Mouse (Mus musculus): ENCODE data around the gene Fibcd1. TPM values are rescaled to one million over a fixed set of nuclear protein-coding genes. Genes with fewer than 3 reads are reported as not detected.

Fibcd1 gene
- polyA plus RNA-seq, 2 experiments: 0.28 to 0.34 TPM

- ATAC-seq (ENCODE audit: low FRiP score, low read depth) (no peak), DNase-seq (ENCODE audit: low spot score) (no peak)
- Histone ChIP-seq H3K4me1 (ENCODE audit: control insufficient read depth, insufficient read depth, low read length) (peaks cover 14% of the 10 kb centered on the region), H3K9me3 (ENCODE audit: control insufficient read depth, low read length) (no peaks in the 10 kb centered on the region), H3K27me3 (ENCODE audit: control insufficient read depth, insufficient read depth, low read length) (peaks cover 39% of the 10 kb centered on the region), H3K9ac (ENCODE audit: low read depth, low read length, severe bottlenecking) (peak overlapping the region; percentile 55; the same call in 1 of the 2 replicates), H3K4me2 (replicated peaks; ENCODE audit: low read depth, low read length, severe bottlenecking) (peak overlapping the region; percentile 98), H3K4me3 (replicated peaks; ENCODE audit: low read length) (peak overlapping the region; percentile 59), H3K36me3 (ENCODE audit: control insufficient read depth, insufficient read depth, low read length) (no peaks in the 10 kb centered on the region), H3K27ac (replicated peaks; ENCODE audit: low read depth, low read length) (no peak overlapping the region)
- 3% methylated on average over 32 of the region's 35 CpGs for WGBS
- TF ChIP-seq POLR2A (IDR thresholded peaks at IDR 0.05; ENCODE audit: borderline replicate concordance, extremely low read depth, insufficient read depth, insufficient read length): no peak
Measured at GRCm38 (mm10) chr2:31846692-31847660, 1.2 kb upstream of the Fibcd1 start.

DNA sequence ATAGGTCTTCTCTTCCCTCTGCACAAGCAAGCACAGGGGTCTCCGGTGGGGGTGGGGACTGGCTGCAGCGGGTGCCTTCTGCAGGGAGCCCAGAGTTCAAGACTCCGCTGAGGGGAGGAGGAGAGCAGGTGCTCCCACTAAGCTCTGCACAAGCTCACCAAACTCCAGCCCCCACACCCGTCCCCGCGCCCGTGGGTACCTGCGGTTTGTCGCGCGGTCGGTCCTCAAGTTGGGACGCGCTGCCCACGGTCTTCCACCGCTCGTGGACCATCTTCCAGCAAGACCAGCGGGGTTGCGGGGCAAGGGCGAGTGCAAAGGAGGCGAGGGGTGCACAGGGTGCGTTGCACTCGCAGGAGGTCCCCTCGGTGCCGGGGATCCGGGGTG is 301 bp downstream of the Fibcd1 start:
- no peak for TF ChIP-seq POLR2A (IDR thresholded peaks at IDR 0.05; ENCODE audit: borderline replicate concordance, extremely low read depth, insufficient read depth, insufficient read length)
- Histone ChIP-seq H3K9me3 (ENCODE audit: control insufficient read depth, low read length) (no peaks in the 10 kb centered on the region), H3K9ac (ENCODE audit: low read depth, low read length, severe bottlenecking) (peak overlapping the region; percentile 55), H3K27ac (replicated peaks; ENCODE audit: low read depth, low read length) (no peak overlapping the region), H3K4me1 (ENCODE audit: control insufficient read depth, insufficient read depth, low read length) (peaks cover 14% of the 10 kb centered on the region), H3K27me3 (ENCODE audit: control insufficient read depth, insufficient read depth, low read length) (peaks cover 39% of the 10 kb centered on the region), H3K4me2 (replicated peaks; ENCODE audit: low read depth, low read length, severe bottlenecking) (peak overlapping the region; percentile 98), H3K4me3 (replicated peaks; ENCODE audit: low read length) (peak overlapping the region; percentile 59), H3K36me3 (ENCODE audit: control insufficient read depth, insufficient read depth, low read length) (no peaks in the 10 kb centered on the region)
- ATAC-seq (ENCODE audit: low FRiP score, low read depth) (no peak), DNase-seq (ENCODE audit: low spot score) (no peak)
- WGBS: 5% methylated on average over 19 of the region's 26 CpGs

DNA sequence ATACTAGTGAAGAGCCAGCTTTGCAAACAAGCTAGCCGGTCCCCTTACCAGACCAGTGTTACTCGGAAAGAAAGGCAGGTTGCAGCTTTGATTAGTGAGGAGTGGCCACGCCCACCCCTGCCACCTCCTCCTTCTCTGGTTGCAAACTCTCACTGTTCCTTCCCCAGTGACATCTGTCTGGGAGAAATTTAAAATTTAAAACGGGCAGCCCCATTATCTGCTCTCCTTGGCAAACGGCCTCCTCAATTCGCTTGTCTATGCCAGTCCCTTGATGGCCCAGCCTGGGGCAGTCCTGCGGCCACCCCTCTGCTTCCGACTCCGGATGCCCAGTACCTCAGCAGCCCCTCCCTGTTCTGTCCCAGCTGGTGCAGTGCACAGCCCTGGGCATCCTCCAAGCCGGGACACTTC is 1.1 kb downstream of the Fibcd1 start:
- TF ChIP-seq POLR2A (IDR thresholded peaks at IDR 0.05; ENCODE audit: borderline replicate concordance, extremely low read depth, insufficient read depth, insufficient read length): no peak
- Histone ChIP-seq H3K27ac (replicated peaks; ENCODE audit: low read depth, low read length) (no peak overlapping the region), H3K27me3 (ENCODE audit: control insufficient read depth, insufficient read depth, low read length) (peaks cover 39% of the 10 kb centered on the region), H3K9me3 (ENCODE audit: control insufficient read depth, low read length) (no peaks in the 10 kb centered on the region), H3K9ac (ENCODE audit: low read depth, low read length, severe bottlenecking) (no peak overlapping the region), H3K4me3 (replicated peaks; ENCODE audit: low read length) (no peak overlapping the region), H3K4me1 (ENCODE audit: control insufficient read depth, insufficient read depth, low read length) (peaks cover 14% of the 10 kb centered on the region), H3K4me2 (replicated peaks; ENCODE audit: low read depth, low read length, severe bottlenecking) (no peak overlapping the region), H3K36me3 (ENCODE audit: control insufficient read depth, insufficient read depth, low read length) (no peaks in the 10 kb centered on the region)
- DNase-seq (ENCODE audit: low spot score) (no peak), ATAC-seq (ENCODE audit: low FRiP score, low read depth) (no peak; the same call in 1 of the 2 replicates)
- WGBS: 5% methylated on average over 10 of the region's 10 CpGs

GRCm38 (mm10) chr2:31838868-31839267 is 6.9 kb downstream of the Fibcd1 start:
- no peak overlapping the region for H3K4me3 ChIP-seq (replicated peaks; ENCODE audit: low read length)
- WGBS: 50% methylated on average over 1 of the region's 1 CpGs
- no peak for ATAC-seq (ENCODE audit: low FRiP score, low read depth)
- no peaks in the 10 kb centered on the region for H3K4me1 ChIP-seq (ENCODE audit: control insufficient read depth, insufficient read depth, low read length)
- TF ChIP-seq POLR2A (IDR thresholded peaks at IDR 0.05; ENCODE audit: borderline replicate concordance, extremely low read depth, insufficient read depth, insufficient read length): no peak
- no peak overlapping the region for H3K4me2 ChIP-seq (replicated peaks; ENCODE audit: low read depth, low read length, severe bottlenecking)
- no peaks in the 10 kb centered on the region for H3K9me3 ChIP-seq (ENCODE audit: control insufficient read depth, low read length)
- H3K36me3 ChIP-seq (ENCODE audit: control insufficient read depth, insufficient read depth, low read length): no peaks in the 10 kb centered on the region
- H3K9ac ChIP-seq (ENCODE audit: low read depth, low read length, severe bottlenecking): no peak overlapping the region
- H3K27ac ChIP-seq (replicated peaks; ENCODE audit: low read depth, low read length): no peak overlapping the region
- DNase-seq (ENCODE audit: low spot score): no peak
- peaks cover 3% of the 10 kb centered on the region; the same call in 1 of the 2 replicates for H3K27me3 ChIP-seq (ENCODE audit: control insufficient read depth, insufficient read depth, low read length)

DNA sequence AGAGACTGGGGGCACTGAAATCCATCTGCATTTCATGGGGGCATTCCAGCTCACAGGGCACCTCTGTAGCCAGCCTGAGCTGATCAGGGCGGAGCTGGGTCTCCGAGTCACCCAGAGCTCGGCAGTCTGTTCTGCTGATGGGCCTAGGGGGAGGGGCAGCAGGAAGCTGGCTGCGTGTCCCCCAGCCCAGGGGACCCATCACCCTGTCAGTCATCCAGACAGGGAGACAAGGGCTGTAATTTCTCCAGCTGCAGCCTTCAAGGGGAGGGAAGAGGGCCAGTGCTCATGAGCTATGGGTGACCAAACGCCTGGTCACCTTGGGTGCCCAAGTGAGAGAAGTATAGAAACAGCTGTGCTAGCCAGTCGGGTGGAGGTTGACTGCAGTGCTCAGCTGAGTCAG is 8.8 kb downstream of the Fibcd1 start:
- ATAC-seq (ENCODE audit: low FRiP score, low read depth): no peak
- Histone ChIP-seq H3K4me2 (replicated peaks; ENCODE audit: low read depth, low read length, severe bottlenecking) (no peak overlapping the region), H3K27ac (replicated peaks; ENCODE audit: low read depth, low read length) (no peak overlapping the region), H3K27me3 (ENCODE audit: control insufficient read depth, insufficient read depth, low read length) (no peaks in the 10 kb centered on the region), H3K9ac (ENCODE audit: low read depth, low read length, severe bottlenecking) (no peak overlapping the region), H3K36me3 (ENCODE audit: control insufficient read depth, insufficient read depth, low read length) (no peaks in the 10 kb centered on the region), H3K4me3 (replicated peaks; ENCODE audit: low read length) (no peak overlapping the region), H3K9me3 (ENCODE audit: control insufficient read depth, low read length) (no peaks in the 10 kb centered on the region), H3K4me1 (ENCODE audit: control insufficient read depth, insufficient read depth, low read length) (no peaks in the 10 kb centered on the region)
- no peak for TF ChIP-seq POLR2A (IDR thresholded peaks at IDR 0.05; ENCODE audit: borderline replicate concordance, extremely low read depth, insufficient read depth, insufficient read length)
- DNase-seq (ENCODE audit: low spot score): no peak
- 30% methylated on average over 6 of the region's 6 CpGs for WGBS
